Mouse (Mus musculus): ENCODE measurements at regions not wholly inside any gene's neighbourhood (a gene's known extent, or its start where the extent isn't known, plus 50 kb on each side); places are given as distances from the start of the nearest gene placed in this dataset.
"Not testable (repeated sequence)": the region's sequence is repeated elsewhere in the genome, so short reads cannot be mapped to it uniquely, and the experiment has no call there.

GRCm38 (mm10) chr8:20812164-20812872, 80.2 kb upstream of the Defb33 start:
- DNase-seq (ENCODE audit: low spot score in 2 of 2): peak in 1 of 2 experiments; percentile 2

GRCm38 (mm10) chr8:20813493-20813892, 79.0 kb upstream of the Defb33 start:
- peak in 1 of 2 experiments; percentile 10 for DNase-seq (ENCODE audit: low spot score in 2 of 2)

- DNase-seq (ENCODE audit: low spot score in 2 of 2): peak; percentile 44 to 50
Observed at GRCm38 (mm10) chr8:20822434-20822833, 70.0 kb upstream of the Defb33 start.

- peak; percentile 12 to 35 for DNase-seq (ENCODE audit: low spot score in 2 of 2)
Observed at GRCm38 (mm10) chr8:20823219-20823618, 69.2 kb upstream of the Defb33 start.

- DNase-seq (ENCODE audit: low spot score in 2 of 2): not testable (repeated sequence)
Observed at GRCm38 (mm10) chr8:20839481-20839880, 53.0 kb upstream of the Defb33 start.

Data from cerebellum, postnatal 4 days (tissue).